Mouse (Mus musculus) adrenal gland, postnatal 14 days (tissue): ENCODE results near the gene Nrxn2. TPM values are rescaled to one million over a fixed set of nuclear protein-coding genes. Genes with fewer than 3 reads are reported as not detected.

Source experiments
- DNase-seq: peaks from one replicate; pipeline ENCODE4 v3.0.0; 2021; ENCODE audit warnings: mixed read lengths
- total RNA-seq: library from RNA; stranded (reverse); gene quantifications from 2 replicates; pipeline ENCODE4 v1.2.3, GENCODE M21; 2021

Nrxn2 gene
- total RNA-seq, 1 experiment from 2014 or later, result 7.8 TPM

DNA sequence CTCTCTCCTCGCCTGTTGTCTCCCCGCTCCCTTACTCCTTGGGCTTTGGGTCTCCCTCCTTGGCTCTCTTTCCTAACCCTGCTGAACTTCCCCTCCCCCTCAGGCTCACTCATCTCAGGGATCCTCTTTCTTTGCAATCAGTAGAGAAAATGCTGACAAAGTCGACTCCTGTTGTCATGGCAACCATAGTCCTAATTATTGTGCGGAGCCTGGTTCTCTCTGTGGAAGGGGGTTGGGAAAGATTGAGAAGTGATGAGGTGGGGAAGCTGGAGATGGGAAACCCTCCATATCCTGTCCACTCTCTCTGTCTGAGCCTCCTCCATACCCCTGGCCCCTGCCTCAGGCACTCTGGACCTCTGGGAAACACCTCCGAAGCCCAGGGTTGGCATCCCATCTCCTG lies 100.1 kb downstream of the Nrxn2 start:
- DNase-seq, result no peak

GRCm38 (mm10) chr19:6519483-6519882 lies 101.0 kb downstream of the Nrxn2 start:
- peak; percentile 36 for DNase-seq

DNA sequence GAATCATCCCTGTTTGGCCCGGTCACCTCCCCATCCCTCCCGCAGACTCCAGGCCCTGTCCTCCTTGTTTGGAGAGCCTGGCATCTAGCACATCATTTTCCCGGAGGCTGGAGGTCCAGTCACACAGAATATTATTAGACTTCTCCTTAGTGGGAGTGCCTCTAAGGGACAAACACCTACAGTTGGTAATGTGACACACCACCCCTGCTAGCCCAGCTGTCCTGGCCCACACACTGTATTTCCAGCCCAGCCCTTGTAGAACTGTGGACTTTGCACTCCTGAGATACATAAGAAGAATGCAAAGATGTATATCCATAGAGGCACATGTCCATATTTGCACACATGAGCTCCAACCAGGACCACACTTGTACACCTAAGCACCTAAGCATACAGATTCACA lies 103.1 kb downstream of the Nrxn2 start:
- DNase-seq, result no peak

GRCm38 (mm10) chr19:6522289-6522688 lies 103.8 kb downstream of the Nrxn2 start:
- DNase-seq, result no peak

- no peak for DNase-seq
Measured at GRCm38 (mm10) chr19:6525023-6525422, 106.5 kb downstream of the Nrxn2 start.

GRCm38 (mm10) chr19:6526010-6526409 lies 107.5 kb downstream of the Nrxn2 start:
- DNase-seq, result no peak

- DNase-seq, result no peak
Measured at GRCm38 (mm10) chr19:6527439-6527838, 108.9 kb downstream of the Nrxn2 start.

- DNase-seq, result no peak
Measured at GRCm38 (mm10) chr19:6527839-6528531, 109.5 kb downstream of the Nrxn2 start.

- DNase-seq, result peak; percentile 63
Measured at GRCm38 (mm10) chr19:6529265-6529985, 110.9 kb downstream of the Nrxn2 start.

GRCm38 (mm10) chr19:6530359-6530758 lies 111.8 kb downstream of the Nrxn2 start:
- no peak for DNase-seq

DNA sequence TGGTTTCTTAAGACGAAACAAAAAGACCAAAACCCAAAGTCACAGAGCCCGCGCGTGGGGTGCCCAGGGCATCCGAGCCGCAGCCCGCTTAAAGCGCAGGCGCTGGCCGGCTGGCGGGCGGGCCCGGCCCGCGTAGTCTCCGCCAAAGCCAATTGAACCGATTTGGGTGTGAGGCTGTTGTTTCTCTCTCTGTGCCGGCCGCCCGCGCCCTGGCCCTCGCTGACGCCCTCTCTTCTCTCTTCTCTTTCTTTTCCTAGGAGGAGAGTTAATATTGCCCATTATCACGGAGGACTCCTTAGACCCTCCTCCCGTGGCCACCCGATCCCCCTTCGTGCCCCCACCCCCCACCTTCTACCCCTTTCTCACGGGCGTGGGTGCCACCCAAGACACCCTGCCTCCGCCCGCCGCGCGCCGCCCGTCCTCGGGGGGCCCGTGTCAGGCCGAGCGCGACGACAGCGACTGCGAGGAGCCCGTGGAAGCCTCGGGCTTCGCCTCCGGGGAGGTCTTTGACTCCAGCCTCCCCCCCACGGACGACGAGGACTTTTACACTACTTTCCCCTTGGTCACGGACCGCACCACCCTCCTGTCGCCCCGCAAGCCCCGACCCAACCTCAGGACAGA lies 112.6 kb downstream of the Nrxn2 start:
- peak; percentile 70 for DNase-seq

DNA sequence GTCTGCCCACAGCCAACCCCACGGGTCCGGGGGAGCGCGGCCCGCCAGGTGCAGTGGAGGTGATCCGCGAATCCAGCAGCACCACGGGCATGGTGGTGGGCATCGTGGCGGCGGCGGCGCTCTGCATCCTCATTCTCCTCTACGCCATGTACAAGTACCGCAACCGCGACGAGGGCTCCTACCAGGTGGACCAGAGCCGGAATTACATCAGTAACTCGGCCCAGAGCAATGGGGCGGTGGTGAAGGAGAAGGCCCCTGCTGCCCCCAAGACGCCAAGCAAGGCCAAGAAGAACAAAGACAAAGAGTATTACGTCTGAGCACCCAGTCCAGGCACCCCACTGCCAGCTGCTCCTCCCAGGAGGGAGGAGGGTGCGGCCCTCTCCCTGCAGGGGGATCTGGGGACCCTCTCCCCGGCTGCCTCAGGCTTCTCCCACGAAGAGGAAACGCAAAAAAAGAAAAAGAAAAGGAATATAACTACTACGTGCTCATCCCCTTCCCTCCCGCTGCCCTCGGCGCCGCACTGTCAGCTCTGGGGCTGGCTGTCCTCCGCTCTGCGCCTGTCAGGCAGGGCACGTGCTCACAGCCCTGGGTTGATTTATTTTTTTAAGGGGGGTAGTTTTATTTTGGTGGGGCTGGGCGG lies 113.4 kb downstream of the Nrxn2 start:
- DNase-seq, result peak; percentile 84

DNA sequence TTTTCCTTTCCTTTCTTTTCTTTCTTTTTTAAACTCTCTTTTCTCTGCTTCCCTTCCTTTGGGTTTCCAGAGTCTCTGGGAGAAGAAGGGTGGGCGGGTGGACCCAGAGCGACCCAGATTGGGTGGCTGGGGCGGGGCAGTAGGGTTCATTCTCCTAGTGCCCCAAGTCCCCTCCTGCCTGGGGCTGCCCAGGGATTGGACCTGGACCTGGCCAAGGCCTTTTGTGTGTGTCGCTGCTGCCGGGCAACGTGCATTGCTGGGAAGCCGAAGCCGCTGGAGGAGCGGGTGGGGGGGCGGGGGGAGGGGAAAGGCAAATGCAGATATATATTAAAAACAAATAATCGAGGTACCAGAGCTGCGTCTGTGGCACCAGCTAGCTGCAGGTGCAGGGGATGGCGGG lies 114.1 kb downstream of the Nrxn2 start:
- peak; percentile 69 for DNase-seq

DNA sequence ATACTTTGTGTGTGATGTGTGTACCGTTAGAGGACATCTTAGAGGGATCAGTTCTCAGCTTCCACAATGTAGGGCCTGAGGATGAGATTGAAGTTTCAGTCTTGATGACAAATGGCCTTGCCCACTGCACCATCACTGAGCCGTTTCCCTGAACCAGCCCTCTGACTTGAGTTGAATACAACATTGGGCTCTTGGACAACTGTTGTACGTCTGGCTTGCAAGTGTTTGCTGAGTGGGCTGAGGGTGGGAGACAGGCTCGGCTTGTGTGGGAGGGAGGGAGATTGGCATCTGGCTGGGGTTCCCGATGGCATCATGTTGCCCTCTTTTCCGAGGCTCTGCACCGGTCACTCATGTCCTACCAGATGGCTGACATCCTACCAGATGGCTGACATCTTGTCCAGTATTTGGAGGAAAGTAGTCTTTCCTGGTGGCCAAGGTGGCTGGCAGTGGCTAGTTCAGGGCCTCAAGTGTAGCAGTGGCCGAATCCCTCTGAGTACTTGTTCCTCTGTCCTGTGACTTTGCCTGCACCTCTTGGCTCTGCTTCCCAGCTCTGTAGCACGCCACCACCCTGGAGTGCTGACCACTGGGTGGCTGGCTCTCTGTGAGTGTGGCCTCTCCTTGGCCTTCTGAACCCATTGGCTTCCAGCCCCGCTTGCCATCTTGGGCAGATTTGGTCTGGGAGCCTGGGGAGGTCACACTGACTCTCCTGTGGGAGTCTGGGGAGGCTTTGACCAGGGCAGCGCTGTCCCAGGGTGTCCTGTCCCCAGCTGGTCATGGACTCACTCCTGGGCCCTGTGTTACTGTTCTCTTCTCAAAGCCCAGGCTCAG lies 115.0 kb downstream of the Nrxn2 start:
- DNase-seq, result no peak

GRCm38 (mm10) chr19:6534118-6534415 lies 115.5 kb downstream of the Nrxn2 start:
- no peak for DNase-seq

GRCm38 (mm10) chr19:6536201-6536600 lies 117.7 kb downstream of the Nrxn2 start:
- DNase-seq, result no peak

DNA sequence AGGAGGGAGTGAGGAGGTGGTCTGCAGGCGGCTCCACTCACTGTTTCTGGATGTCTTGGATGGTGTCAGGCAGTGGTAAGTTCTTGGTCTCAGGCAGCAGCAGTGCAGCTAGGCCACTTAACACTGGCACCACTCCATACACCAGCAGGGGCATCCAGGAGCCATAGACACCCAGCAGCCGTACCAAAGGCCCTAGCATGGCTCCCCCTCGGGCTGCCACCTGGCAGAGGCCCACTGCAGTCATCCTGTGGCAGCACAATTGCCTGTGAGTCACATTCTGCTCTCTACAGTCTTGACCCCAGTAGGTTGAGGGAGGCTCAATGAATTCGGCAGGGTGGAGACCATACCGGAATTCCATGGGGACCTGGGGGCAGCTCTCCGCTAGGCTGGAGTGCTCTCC lies 118.2 kb downstream of the Nrxn2 start:
- no peak for DNase-seq

- DNase-seq, result no peak
Measured at GRCm38 (mm10) chr19:6537526-6537925, 119.0 kb downstream of the Nrxn2 start.

- DNase-seq, result peak; percentile 1
Measured at GRCm38 (mm10) chr19:6538546-6538945, 120.0 kb downstream of the Nrxn2 start.

GRCm38 (mm10) chr19:6539592-6539991 lies 121.1 kb downstream of the Nrxn2 start:
- peak; percentile 13 for DNase-seq

- no peak for DNase-seq
Measured at GRCm38 (mm10) chr19:6540191-6540590, 121.7 kb downstream of the Nrxn2 start.

GRCm38 (mm10) chr19:6541521-6541920 lies 123.0 kb downstream of the Nrxn2 start:
- peak; percentile 1 for DNase-seq
